Mouse (Mus musculus) brown adipose tissue, adult 24 weeks (tissue): ENCODE data around the gene Ccsap. TPM values are rescaled to one million over a fixed set of nuclear protein-coding genes. Genes with fewer than 3 reads are reported as not detected.

Experiments used
- H3K27ac ChIP-seq: fragments of 200-500 bp; replicated peaks from 2 replicates; pipeline ENCODE4 v1.5.1; 2012; ENCODE audit warnings: low read depth, mild to moderate bottlenecking, low read length
- H3K4me1 ChIP-seq: fragments of 200-500 bp; 2 replicates; pipeline ENCODE4 v1.6.1; 2012; ENCODE audit warnings: low read length, mixed read lengths; ENCODE audit not compliant: control insufficient read depth, insufficient read depth, insufficient read length
- H3K4me3 ChIP-seq: fragments of 200-500 bp; 2 replicates; pipeline ENCODE4 v1.5.1; 2012; ENCODE audit warnings: low read depth, mild to moderate bottlenecking, low read length, moderate library complexity; ENCODE audit not compliant: insufficient read depth
- polyA plus RNA-seq: library from polyadenylated mRNA; stranded (reverse); fragments of >200 nt; gene quantifications from 2 replicates; pipeline ENCODE4 v1.2.4, GENCODE M21; 2012; ENCODE audit not compliant: missing spikeins, insufficient read depth, insufficient read length

Ccsap gene
- polyA plus RNA-seq, 1 experiment: not detected

- H3K4me1 ChIP-seq: no peaks in the 10 kb centered on the region
- H3K4me3 ChIP-seq: no peak overlapping the region
- H3K27ac ChIP-seq: no peak overlapping the region
Measured at GRCm38 (mm10) chr8:123791845-123792225, 68.2 kb downstream of the Ccsap start.

GRCm38 (mm10) chr8:123791101-123791844, 68.7 kb downstream of the Ccsap start:
- no peak overlapping the region for H3K27ac ChIP-seq
- H3K4me3 ChIP-seq: no peak overlapping the region
- no peaks in the 10 kb centered on the region for H3K4me1 ChIP-seq

Other genes with a start within 250 kb of the Ccsap start
- gene Rhou, start 206.3 kb downstream of the Ccsap start, polyA plus RNA-seq: 14.6 and 17.3 TPM in 2 replicates
- 3.0 and 3.9 TPM in 2 replicates for gene Rab4a, start 54.2 kb downstream of the Ccsap start, polyA plus RNA-seq
- 533 and 551 TPM in 2 replicates for gene Acta1, start 34.5 kb upstream of the Ccsap start, polyA plus RNA-seq
- 5.9 and 7.7 TPM in 2 replicates for gene Nup133, start 89.1 kb upstream of the Ccsap start, polyA plus RNA-seq
- gene Abcb10, start 122.9 kb upstream of the Ccsap start, polyA plus RNA-seq: 17.2 and 18.7 TPM in 2 replicates
- 9.2 and 9.5 TPM in 2 replicates for gene Taf5l, start 161.2 kb upstream of the Ccsap start, polyA plus RNA-seq
- gene Urb2, start 161.3 kb upstream of the Ccsap start, polyA plus RNA-seq: 1.2 and 1.5 TPM in 2 replicates